Mouse (Mus musculus): ENCODE measurements around the gene Rbfox1.

Rbfox1 gene

DNA sequence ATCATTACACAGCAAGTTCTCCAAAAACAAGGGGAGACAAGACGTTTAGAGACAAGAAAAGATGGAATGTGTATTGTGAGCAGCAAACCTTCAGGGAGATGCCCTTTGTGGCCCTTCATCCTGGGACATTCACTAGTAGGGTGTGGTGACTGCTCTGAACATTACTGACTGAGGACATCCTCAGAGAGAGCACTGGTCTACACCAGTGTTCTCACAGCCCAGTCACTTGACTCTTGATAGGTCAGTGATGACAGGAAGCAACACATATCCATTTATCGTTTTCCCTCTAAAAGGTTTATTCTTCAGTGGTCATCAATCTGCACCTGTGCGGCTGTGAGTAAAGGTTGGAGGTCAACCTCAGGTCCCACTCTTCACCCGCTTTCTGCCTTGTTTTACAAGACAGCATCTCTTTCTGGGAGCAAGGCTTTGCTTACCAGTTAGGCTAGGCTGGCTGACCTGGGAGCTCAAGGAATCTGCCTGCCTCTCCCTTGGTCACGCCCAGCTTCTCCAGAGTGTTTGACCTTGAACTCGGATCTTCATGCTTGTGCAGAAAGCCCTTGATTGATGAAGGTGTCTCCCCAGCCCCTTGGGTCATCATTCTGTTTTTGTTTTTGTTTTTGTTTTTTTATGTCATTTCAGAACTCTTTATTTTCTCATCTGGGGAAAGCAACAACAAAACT is 892.5 kb downstream of the Rbfox1 start:
- ATAC-seq (ENCODE audit: insufficient number of reproducible peaks, low FRiP score, low TSS enrichment), result no peak

DNA sequence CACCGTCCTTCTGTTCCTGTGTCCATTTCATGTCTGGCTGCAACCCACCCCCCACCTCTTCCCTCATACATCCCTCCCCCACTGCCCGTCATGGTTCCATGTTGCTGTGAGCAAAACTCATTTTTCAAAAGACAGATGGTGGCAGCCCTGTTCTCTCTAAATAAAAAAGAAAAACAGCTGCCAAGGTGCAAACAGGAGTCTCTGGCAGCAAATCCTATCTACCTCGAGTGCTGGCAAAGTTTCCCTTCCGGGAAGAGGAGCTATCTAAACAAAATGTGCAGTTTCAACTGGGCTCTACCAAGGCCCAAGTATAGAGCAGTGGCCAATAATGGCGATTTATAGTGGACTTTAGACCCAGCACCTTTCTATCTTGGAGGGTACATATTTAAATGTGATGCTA is 899.0 kb downstream of the Rbfox1 start:
- ATAC-seq (ENCODE audit: insufficient number of reproducible peaks, low FRiP score, low TSS enrichment), result no peak

DNA sequence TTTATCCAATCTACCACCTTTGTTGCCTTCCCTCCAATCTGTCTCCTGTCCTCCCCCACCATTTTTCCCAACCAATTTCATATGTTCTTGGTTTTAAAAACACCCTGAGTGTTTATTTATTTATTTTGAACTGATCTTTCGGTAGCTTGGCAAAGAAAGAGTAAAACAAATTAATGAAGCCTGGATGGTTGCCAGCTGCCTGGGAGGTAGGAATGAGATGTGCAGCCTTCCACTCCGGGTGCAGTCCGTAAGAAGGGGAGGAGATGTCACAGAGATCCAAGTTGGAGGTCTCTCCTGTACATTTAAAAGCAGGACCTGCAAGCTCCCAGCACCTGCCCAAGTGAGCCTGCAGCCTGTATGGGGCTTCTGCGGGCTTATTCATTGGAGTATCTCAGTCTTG is 899.9 kb downstream of the Rbfox1 start:
- ATAC-seq (ENCODE audit: insufficient number of reproducible peaks, low FRiP score, low TSS enrichment), result no peak

DNA sequence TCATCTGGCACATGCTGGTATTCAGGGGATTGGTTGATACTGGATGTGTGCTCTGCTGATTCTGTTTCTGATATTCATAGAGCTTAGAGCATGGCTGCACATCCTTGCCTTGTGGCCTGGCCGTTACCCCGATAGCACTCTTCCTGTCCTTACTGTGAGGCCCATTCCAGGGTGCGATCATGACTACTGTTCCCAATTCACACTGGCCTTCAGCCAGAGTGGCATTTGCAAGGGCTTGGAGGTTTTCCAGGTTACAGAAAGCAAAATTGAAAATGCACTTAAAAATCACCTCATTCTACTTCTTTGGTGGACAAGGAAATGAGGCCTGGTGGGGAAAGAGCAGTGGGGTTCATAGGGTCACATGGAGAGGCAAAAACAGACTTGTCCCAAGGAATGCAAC is 906.1 kb downstream of the Rbfox1 start:
- peak; percentile 79; the same call in 1 of the 2 replicates for ATAC-seq (ENCODE audit: insufficient number of reproducible peaks, low FRiP score, low TSS enrichment)

DNA sequence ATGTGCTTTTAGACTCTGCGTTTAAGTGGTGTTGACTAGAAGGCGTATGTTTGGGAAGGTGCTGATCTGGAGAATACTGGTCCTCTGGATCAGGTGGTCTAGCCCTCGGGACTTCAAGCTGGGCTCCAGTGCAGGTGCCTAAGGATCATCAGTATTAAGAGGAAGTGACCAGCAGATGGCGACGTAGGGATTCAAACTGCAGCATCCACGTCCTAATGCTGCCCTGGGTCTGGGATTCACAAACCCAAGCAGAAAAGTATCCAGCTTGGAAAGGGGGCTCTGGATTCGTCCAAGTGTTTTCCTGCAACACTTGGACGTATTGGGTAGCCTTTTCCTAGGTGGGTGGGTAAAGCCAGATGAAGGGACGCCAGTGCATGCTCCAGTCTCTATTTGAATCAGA is 906.5 kb downstream of the Rbfox1 start:
- ATAC-seq (ENCODE audit: insufficient number of reproducible peaks, low FRiP score, low TSS enrichment), result peak; percentile 69

DNA sequence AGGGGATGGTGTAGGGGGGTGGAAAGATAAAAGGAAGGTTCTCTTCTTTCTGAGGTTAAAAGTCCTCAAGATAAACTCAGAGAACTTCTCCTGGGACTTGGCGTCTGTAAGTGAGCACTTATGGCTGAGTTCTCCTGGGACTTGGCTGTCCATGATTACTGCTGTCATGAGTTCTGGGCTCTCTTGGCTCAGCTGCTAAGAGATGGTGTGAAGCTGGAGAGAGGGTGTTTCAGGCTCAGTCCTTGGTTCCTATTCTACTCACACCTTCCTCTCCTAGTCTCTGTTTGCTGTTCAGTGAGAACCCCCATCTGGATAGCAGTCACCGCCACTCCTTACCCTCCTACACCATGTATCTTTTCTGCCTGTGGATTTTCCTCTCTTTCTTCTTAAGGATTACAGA is 921.1 kb downstream of the Rbfox1 start:
- ATAC-seq (ENCODE audit: insufficient number of reproducible peaks, low FRiP score, low TSS enrichment), result no peak

DNA sequence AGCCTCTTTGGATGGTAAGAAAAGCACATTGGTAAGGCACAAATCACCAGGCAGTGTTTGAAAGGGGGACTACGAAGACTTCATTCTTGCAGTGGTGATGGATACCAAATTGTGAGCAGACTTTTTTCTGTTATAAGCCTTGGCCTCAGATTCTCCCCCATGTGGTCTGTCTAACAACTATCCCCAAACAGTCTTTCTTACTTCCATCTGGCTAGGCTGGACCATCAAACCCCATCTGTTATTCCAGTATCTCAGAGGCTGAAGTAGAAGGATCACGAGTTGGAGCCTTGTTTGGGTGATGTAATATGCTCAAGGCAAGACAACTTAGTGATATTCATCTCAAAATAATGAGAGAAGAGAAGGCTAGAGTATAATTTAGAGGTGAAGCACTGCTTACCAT is 922.7 kb downstream of the Rbfox1 start:
- peak; percentile 49; the same call in 1 of the 2 replicates for ATAC-seq (ENCODE audit: insufficient number of reproducible peaks, low FRiP score, low TSS enrichment)

DNA sequence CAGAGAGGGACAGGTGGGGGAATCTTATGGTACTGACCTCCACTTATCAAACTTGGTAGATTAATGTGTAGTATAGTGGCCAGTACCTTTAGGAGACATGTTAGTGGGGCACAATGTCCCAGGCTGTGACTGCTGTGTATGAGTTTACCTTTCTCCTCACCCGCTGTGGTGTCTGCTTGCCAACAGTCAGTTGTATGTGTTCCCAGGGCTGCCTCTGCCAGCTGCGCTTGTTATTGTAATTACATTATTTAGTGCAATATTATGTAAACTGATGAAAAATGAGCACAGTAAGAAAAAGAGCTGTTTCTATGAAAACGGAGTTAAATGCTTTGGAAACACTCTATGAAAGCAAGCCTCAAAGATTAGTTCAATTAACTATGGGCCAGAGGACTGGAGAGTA is 928.7 kb downstream of the Rbfox1 start:
- ATAC-seq (ENCODE audit: insufficient number of reproducible peaks, low FRiP score, low TSS enrichment), result no peak

DNA sequence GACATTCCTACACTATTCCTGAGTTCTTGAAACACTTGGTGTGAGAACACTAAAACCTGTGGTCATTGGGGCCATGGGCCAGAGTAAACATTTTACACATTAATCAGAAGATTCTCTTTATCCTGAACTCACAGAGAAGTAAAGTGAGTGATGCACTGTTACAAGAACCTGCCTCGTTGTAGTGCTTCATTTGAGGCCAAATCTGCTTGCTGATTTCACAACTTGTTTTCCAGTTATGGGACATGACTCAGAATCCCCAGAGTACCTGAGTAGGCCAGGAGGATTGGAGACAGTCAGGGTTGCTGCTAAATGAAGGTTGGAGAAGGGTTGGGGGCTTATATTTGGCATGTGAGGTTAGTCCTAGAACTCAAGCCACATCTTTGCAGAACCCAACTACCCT is 936.6 kb downstream of the Rbfox1 start:
- ATAC-seq (ENCODE audit: insufficient number of reproducible peaks, low FRiP score, low TSS enrichment), result no peak

DNA sequence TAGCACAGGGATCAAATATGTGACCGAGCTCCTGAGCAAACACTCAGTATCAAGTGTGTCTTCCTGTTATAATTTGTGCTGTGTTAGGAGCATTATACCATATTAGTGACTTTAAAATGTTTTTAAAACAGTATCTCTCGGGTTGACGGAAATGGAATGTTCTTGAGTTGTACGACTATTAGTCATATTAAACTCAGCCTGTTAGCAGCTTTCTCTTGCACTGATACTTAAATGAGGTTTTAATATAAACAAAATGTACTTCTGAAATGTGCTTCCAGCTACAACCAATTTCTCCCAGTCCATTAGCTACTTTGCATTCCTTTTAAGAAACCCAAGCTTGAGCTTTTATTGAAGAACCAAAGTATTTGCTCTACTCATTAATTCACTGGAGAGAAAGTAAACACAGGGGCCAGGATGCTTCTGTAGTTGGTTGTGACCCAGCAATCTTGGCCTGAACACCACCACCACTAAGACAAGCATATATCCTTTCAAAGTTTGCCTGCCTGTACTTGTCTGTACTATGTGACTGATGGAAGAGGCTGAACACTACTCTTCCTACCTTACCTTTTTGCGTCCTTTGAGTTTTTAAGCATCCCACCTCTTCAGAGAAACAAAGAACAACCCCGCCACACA is 944.9 kb downstream of the Rbfox1 start:
- ATAC-seq (ENCODE audit: insufficient number of reproducible peaks, low FRiP score, low TSS enrichment), result no peak

DNA sequence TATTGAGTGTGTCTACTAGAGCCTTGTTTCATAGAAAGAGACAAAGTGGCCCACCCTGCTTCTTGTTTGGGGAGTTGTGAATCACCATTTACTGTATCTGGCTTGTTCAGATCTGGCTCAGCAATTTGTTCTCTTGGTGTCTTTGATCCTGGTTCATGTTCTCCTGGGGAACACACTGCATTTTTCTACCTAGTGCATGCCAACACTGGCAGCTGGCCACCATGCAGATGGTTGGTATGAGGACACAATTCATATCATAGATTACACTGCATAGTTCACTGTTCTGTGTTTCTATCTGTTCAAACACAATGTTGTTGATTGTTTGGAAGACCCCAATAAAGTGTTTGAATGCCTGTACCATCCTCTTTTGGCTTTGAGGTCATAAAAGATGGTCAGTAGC is 948.3 kb downstream of the Rbfox1 start:
- peak; percentile 31; the same call in 1 of the 2 replicates for ATAC-seq (ENCODE audit: insufficient number of reproducible peaks, low FRiP score, low TSS enrichment)

DNA sequence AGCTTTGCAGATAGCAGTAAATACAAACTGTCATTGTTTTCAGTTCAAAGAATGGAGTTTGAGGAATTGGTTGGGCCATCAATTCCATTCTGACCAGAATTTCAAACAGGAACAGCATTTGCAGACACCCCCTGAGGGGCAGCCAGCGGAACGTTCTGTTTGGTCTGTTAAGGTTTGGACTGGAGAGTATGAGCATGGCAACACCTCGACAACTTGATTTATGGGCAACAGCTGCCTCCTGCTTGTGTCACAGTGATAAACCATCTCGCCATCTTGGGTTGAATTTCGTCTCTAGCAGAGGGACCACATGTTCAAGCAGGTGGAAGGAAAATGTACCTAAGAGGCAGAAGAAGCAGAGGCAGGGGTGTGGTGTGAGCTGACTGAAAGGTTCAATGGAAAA is 949.9 kb downstream of the Rbfox1 start:
- ATAC-seq (ENCODE audit: insufficient number of reproducible peaks, low FRiP score, low TSS enrichment), result no peak

DNA sequence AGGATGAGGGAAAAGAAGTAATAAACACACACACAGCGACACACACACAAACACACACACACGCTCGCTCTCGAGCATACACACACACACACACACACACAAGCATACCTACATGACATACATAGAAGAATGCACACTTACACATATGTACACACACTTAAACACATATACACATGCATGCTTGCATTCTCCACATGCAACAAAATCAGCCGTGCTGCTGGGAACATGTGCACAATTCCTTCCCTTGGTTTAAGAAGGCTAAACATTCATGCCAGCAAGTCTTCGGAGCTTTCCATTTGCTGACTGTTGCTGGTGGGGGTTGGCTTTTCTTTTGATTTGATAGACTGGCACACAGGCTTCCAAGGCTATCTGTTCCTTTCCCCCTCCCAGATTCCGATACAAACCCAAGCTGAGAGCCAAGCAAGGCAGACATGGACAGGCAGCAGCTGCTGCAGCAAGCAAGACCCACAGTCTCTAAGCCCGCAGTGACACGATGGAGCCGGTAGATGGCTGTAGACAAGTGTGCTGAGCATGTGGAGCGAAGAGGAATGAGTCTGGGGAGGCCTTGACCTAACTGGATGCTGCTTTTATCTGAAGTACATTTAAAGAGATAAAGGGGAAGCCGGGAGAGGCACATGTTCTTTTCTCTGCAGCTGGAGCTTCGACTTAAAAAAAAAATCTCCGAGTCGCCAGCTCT is 954.3 kb downstream of the Rbfox1 start:
- ATAC-seq (ENCODE audit: insufficient number of reproducible peaks, low FRiP score, low TSS enrichment), result peak; percentile 68; the same call in 1 of the 2 replicates

DNA sequence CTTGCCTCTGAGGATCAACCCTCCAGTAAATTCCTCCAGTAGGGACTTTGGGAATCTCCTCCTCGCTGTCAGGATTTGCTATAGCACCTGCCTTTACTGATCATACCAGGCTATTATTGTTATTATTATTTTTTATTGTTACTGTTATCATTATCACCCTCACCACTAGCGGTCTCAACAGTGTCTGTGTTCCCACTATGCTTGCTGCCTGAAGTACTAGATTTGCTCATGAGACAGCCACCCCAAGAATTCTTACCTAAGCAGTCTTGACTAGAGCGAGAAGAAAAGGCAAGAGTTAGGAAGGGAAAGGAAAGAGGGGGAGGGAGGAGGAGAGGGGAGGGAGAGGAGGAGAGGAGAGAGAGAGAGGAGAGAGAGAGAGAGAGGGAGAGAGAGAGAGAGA is 954.9 kb downstream of the Rbfox1 start:
- no peak for ATAC-seq (ENCODE audit: insufficient number of reproducible peaks, low FRiP score, low TSS enrichment)

DNA sequence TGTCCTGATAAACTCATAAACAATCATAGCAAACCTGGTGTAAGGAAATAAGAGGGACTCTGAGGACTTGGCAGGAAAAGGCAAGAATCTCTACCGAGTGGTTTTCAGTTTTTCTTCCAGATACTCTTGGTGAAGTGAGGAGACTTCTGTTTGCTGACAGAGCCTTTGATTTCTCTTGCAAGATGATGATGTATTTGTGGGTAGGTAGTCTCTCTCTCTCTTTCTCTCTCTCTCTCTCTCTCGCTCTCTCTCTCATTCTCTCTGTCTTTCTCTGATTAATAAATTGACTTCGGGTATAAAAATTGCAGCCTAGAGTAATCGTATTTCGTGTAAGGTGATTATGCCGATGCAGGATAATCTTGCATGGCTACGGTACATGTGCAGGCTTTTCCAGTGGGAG is 955.3 kb downstream of the Rbfox1 start:
- ATAC-seq (ENCODE audit: insufficient number of reproducible peaks, low FRiP score, low TSS enrichment), result no peak

DNA sequence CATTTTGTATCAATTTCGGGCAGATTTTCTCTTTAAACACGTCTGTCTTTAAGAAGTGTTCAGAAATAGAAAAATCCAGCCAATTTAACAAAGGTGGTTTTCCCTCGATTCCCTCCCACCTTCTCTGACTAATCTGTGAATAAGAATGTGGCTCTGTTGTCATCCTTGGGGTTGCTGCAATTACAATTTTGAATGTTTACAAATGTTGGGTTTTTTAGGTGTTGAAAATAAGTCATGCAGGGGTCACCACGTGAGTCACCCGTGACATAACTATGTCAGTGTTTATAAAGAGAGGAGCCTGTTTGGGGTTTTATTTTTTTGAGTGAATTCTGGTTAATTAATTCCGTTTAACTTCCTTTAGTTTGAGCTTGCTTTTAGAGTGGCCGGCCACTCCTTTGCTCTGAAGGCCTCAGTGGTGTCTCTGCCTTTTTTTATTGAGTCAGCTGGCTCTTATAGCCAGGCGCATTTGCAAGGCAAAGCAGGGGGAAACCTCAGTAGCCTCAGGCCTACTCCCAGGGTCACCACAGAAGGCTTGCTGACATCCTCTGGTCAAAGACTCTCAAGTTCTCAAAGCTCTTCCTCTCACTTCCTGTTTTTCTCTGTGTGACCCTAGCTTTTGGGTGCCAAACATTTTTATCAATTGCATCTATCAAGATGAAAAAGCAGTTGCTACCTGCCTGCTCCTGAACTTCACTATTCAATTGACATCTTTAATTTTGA is 957.1 kb downstream of the Rbfox1 start:
- ATAC-seq (ENCODE audit: insufficient number of reproducible peaks, low FRiP score, low TSS enrichment), result no peak

DNA sequence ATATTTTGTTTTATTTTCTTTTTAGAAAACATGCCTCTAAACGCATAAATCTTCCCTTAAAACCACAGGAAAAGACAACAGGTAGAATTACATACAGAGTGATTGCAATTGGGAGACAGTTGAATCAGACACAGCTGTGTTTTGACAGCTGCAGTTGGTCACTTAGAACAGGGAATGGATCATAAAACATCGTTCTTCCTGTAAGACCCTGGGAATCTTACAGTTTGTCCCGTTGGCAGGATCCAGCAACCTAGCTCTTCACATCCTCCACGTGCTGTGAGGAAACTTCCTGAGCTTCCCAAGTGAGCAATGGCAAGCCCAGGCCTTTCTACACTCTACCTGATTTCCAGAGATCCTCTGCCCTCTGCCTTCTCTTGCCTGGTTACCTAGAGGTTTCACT is 959.5 kb downstream of the Rbfox1 start:
- no peak for ATAC-seq (ENCODE audit: insufficient number of reproducible peaks, low FRiP score, low TSS enrichment)

DNA sequence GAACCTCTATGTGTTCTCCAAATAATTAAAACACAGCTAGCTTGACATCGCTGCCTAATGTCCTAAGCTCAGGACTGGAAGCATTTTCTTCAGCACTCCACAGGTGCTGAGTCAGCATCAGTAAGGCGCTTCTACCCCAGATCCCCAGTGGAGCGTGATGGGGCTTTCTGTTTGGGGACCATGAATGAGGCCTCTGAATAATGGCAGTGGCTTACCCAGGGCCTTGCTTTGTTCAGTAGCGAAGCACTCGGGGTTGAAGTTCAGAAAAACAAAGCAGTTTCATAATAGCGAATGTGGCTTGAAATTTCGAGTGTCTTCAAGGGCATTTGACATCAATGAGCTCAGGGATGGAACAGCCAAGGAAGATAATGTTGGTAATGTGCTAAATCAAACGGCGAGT is 966.2 kb downstream of the Rbfox1 start:
- ATAC-seq (ENCODE audit: insufficient number of reproducible peaks, low FRiP score, low TSS enrichment), result no peak

DNA sequence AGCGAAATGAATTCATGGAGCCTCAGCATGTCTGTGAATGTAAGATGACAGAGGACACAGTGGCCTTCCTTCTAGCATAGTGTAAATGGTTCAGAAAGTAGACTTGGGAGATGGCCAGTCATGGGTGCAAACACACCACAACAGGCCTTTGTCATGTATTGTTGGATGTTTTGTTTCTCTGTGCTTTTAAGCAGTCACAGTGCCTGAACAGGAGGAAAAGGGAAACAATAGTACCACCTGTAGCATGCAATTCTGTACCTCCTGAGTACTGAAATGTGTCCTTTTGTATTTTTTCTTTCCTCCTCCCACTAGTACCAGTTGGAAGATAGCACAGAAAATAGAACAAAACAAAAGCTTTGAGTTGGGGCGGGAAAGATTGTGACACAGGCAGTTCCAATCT is 968.6 kb downstream of the Rbfox1 start:
- ATAC-seq (ENCODE audit: insufficient number of reproducible peaks, low FRiP score, low TSS enrichment), result no peak

DNA sequence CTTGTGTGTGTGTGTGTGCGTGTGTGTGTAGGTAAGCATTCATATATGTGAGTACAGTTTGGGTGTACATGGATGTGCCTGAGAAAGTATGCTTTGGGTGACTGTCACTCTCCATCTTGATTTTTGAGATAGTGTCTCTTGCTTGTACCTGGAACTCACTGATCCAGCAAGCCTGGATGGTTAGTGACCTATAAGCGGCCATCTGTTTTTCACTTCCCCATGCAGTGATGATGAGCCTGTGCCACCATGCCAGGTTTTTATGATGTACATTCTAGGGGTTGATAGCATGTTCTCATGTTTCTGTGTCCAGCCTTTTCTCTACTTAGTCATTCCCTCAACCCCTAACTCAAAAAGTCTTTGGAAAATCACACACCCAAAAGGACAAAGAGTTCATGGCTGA is 976.5 kb downstream of the Rbfox1 start:
- no peak; the same call in 1 of the 2 replicates for ATAC-seq (ENCODE audit: insufficient number of reproducible peaks, low FRiP score, low TSS enrichment)

Data from cerebellum, adult (tissue).